Mouse (Mus musculus): ENCODE data around the gene Lfng. TPM values are rescaled to one million over a fixed set of nuclear protein-coding genes. Genes with fewer than 3 reads are reported as not detected.

Lfng gene
- total and polyA plus RNA-seq, 3 experiments = 11.2 to 14.1 TPM; not detected in 1

DNA sequence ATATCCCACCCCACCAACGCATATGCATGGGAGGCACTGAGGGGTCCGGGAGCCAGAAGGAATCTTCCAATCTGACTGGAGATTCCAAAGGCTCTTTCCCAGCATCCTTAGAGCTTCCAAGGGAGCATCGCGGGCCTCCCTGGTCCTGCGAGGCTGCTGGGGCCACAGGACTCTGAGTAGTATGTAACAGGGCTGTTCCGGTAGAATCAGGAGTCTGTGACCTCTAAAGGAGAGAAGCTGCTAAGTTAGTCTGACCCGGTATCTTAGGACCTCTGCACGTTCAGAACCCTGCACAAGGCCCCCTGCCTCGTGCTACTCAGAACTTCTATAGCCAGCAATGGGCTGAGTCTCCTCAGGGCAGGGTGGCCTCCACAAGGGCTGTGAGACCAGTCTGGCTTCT, 27.9 kb upstream of the Lfng start:
- Histone ChIP-seq H3K36me3 (ENCODE audit: control insufficient read depth in 1 of 2, insufficient read depth in 2 of 2, low read length in 2 of 2) (no peaks in the 10 kb centered on the region), H3K79me2 (ENCODE audit: control insufficient read depth, insufficient read depth, low read length, poor library complexity) (no peaks in the 10 kb centered on the region), H3K4me3 (ENCODE audit: control insufficient read depth in 1 of 2, insufficient read depth in 1 of 2, low read depth in 2 of 2, low read length in 2 of 2) (no peak overlapping the region), H3K27ac (ENCODE audit: control insufficient read depth, low read depth, low read length) (no peak overlapping the region), H3K9ac (ENCODE audit: control insufficient read depth, low read depth, low read length, poor library complexity, severe bottlenecking) (no peak overlapping the region), H3K9me3 (replicated peaks; ENCODE audit: insufficient read depth, low read length) (no peaks in the 10 kb centered on the region), H3K4me1 (ENCODE audit: control insufficient read depth in 1 of 2, insufficient read depth in 2 of 2, low read length in 2 of 2) (no peaks in the 10 kb centered on the region), H3K27me3 (ENCODE audit: control insufficient read depth in 1 of 2, insufficient read depth in 2 of 2, low read length in 2 of 2) (peaks cover 0 to 2% of the 10 kb centered on the region in 2 experiments; a peak in 2 of 4 replicates)
- no peak for DNase-seq (ENCODE audit: low read depth, low spot score)
- TF ChIP-seq RAD21 (IDR thresholded peaks at IDR 0.05; ENCODE audit: low read depth, low read length) (no peak), TBP (IDR thresholded peaks at IDR 0.05; ENCODE audit: low read depth, low read length) (no peak), HCFC1 (IDR thresholded peaks at IDR 0.05; ENCODE audit: low read depth, low read length) (no peak), KAT2A (conservative IDR thresholded peaks at IDR 0.05; ENCODE audit: low read depth, low read length) (no peak), UBTF (IDR thresholded peaks at IDR 0.05; ENCODE audit: borderline replicate concordance, insufficient read depth, low read depth, low read length) (no peak), MAFK (IDR thresholded peaks at IDR 0.05; ENCODE audit: borderline replicate concordance, low read depth, low read length) (no peak), MYB (IDR thresholded peaks at IDR 0.05; ENCODE audit: low read depth, low read length) (no peak), MXI1 (IDR thresholded peaks at IDR 0.05; ENCODE audit: low read depth, low read length) (no peak), ETS1 (IDR thresholded peaks at IDR 0.05; ENCODE audit: low read depth, low read length) (no peak), CHD2 (IDR thresholded peaks at IDR 0.05; ENCODE audit: low read length) (no peak), POLR2AphosphoS2 (IDR thresholded peaks at IDR 0.05; ENCODE audit: low read length) (no peak), MYC (IDR thresholded peaks at IDR 0.05; ENCODE audit: low read depth, low read length) (no peak), MAZ (IDR thresholded peaks at IDR 0.05; ENCODE audit: low read depth, low read length) (no peak), USF2 (IDR thresholded peaks at IDR 0.05; ENCODE audit: borderline replicate concordance in 1 of 2, insufficient read depth in 1 of 2, low read depth in 1 of 2, low read length in 2 of 2) (no peak), E2F4 (IDR thresholded peaks at IDR 0.05; ENCODE audit: borderline replicate concordance, low read depth, low read length) (no peak), SMC3 (IDR thresholded peaks at IDR 0.05; ENCODE audit: low read depth, low read length) (no peak), POLR2AphosphoS5 (IDR thresholded peaks at IDR 0.05; ENCODE audit: borderline replicate concordance, low read depth, low read length) (no peak), RCOR1 (IDR thresholded peaks at IDR 0.05; ENCODE audit: low read depth, low read length) (no peak), NELFE (IDR thresholded peaks at IDR 0.05; ENCODE audit: low read depth, low read length) (no peak), USF1 (IDR thresholded peaks at IDR 0.05; ENCODE audit: low read depth, low read length) (no peak)

DNA sequence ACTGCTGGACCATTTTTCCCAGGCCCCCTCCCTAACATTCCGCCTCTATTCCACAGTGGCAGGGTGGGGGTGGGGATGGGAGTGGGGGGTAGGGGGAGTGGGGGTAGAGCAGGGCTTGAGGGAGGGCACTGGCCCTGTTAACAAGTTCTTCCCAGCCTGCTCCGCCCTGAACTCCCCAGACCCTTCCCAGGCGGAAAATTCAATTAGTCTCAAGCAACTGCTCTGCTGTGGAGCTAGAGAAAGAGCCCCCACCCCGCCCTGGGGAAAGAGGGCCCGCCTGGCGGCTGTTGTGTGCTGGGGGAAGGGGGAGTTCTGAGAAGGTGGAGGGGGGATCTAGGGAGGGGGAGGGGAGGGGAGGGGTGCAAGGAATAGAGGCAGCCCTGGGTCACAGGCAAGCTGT, 27.3 kb upstream of the Lfng start:
- peaks cover 0 to 2% of the 10 kb centered on the region in 2 experiments; a peak in 2 of 4 replicates for H3K27me3 ChIP-seq (ENCODE audit: control insufficient read depth in 1 of 2, insufficient read depth in 2 of 2, low read length in 2 of 2)
- H3K36me3 ChIP-seq (ENCODE audit: control insufficient read depth in 1 of 2, insufficient read depth in 2 of 2, low read length in 2 of 2) = no peaks in the 10 kb centered on the region
- no peak for DNase-seq (ENCODE audit: low read depth, low spot score)
- H3K4me3 ChIP-seq (ENCODE audit: control insufficient read depth in 1 of 2, insufficient read depth in 1 of 2, low read depth in 2 of 2, low read length in 2 of 2) = no peak overlapping the region
- no peaks in the 10 kb centered on the region for H3K4me1 ChIP-seq (ENCODE audit: control insufficient read depth in 1 of 2, insufficient read depth in 2 of 2, low read length in 2 of 2)
- no peak overlapping the region for H3K27ac ChIP-seq (ENCODE audit: control insufficient read depth, low read depth, low read length)
- no peak overlapping the region for H3K9ac ChIP-seq (ENCODE audit: control insufficient read depth, low read depth, low read length, poor library complexity, severe bottlenecking)
- no peaks in the 10 kb centered on the region for H3K9me3 ChIP-seq (replicated peaks; ENCODE audit: insufficient read depth, low read length)
- no peak for TF ChIP-seq ZMIZ1 (IDR thresholded peaks at IDR 0.05; ENCODE audit: low read depth, low read length)
- no peak for TF ChIP-seq GABPA (IDR thresholded peaks at IDR 0.05; ENCODE audit: low read depth, low read length)
- no peak for TF ChIP-seq EP300 (IDR thresholded peaks at IDR 0.05; ENCODE audit: low read depth in 1 of 2, low read length in 2 of 2)
- no peak for TF ChIP-seq USF1 (IDR thresholded peaks at IDR 0.05; ENCODE audit: low read depth, low read length)
- no peak for TF ChIP-seq CHD1 (IDR thresholded peaks at IDR 0.05; ENCODE audit: low read depth, low read length)
- TF ChIP-seq USF2 (IDR thresholded peaks at IDR 0.05; ENCODE audit: borderline replicate concordance in 1 of 2, insufficient read depth in 1 of 2, low read depth in 1 of 2, low read length in 2 of 2) = no peak
- no peak for TF ChIP-seq HCFC1 (IDR thresholded peaks at IDR 0.05; ENCODE audit: low read depth, low read length)
- no peak for TF ChIP-seq POLR2A (IDR thresholded peaks at IDR 0.05; ENCODE audit: control insufficient read depth in 1 of 2, insufficient read depth in 1 of 2, low read depth in 1 of 2, low read length in 2 of 2, poor library complexity in 1 of 2)
- TF ChIP-seq MXI1 (IDR thresholded peaks at IDR 0.05; ENCODE audit: low read depth, low read length) = no peak
- TF ChIP-seq ZNF384 (IDR thresholded peaks at IDR 0.05; ENCODE audit: low read depth, low read length) = no peak
- TF ChIP-seq RCOR1 (IDR thresholded peaks at IDR 0.05; ENCODE audit: low read depth, low read length) = no peak
- TF ChIP-seq MAZ (IDR thresholded peaks at IDR 0.05; ENCODE audit: low read depth, low read length) = no peak
- TF ChIP-seq NRF1 (IDR thresholded peaks at IDR 0.05; ENCODE audit: insufficient read depth, low read depth, low read length, poor library complexity, severe bottlenecking) = no peak
- TF ChIP-seq MAX (IDR thresholded peaks at IDR 0.05; ENCODE audit: low read length) = no peak
- no peak for TF ChIP-seq MYB (IDR thresholded peaks at IDR 0.05; ENCODE audit: low read depth, low read length)
- no peak for TF ChIP-seq GATA1 (IDR thresholded peaks at IDR 0.05; ENCODE audit: low read depth, low read length)
- no peak for TF ChIP-seq CHD2 (IDR thresholded peaks at IDR 0.05; ENCODE audit: low read length)
- TF ChIP-seq MYC (IDR thresholded peaks at IDR 0.05; ENCODE audit: low read depth, low read length) = no peak
- no peak for TF ChIP-seq ZKSCAN1 (IDR thresholded peaks at IDR 0.05; ENCODE audit: low read depth, low read length)
- TF ChIP-seq MAFK (IDR thresholded peaks at IDR 0.05; ENCODE audit: borderline replicate concordance, low read depth, low read length) = no peak
- H3K79me2 ChIP-seq (ENCODE audit: control insufficient read depth, insufficient read depth, low read length, poor library complexity) = no peaks in the 10 kb centered on the region

Data from MEL (cell line).